Comparison of ENCODE assay signal across 8 mouse cellular contexts in the genomic region with DNA sequence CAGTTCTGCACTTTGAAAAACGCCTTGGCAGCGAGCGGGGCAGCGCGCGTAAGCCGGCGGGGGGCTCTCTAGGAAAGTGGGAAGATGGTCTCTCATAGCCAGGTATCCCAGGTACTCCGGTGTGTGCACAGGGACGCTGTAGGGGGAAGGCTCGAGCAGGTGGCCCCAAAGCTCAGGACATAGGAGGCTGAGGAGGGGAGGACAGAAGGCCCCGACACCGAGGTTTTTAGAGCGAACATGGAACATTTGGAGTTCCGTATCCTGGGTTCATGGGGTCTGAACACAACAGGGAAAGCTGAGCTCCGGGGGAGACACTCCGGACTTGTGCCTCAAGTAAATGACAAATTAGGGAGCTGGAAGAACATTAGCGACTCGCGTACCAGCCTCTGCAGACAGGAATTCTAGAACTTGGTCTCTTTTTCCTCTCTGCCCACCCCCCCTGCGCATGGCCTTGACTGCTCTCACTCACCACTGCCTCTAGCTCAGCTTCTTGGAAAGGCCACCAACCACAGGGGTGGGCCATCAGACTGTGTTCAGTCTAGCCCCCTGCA. TPM values are rescaled to one million over a fixed set of nuclear protein-coding genes. Genes with fewer than 3 reads are reported as not detected.
A peak's percentile ranks its signal among the peaks of the same experiment; 100 is the strongest.
DNase-seq lines count a peak whose midpoint lies in the region; ATAC-seq lines count a peak whose summit lies in the region.

No protein-coding gene starts in this region.

- 5% methylated on average over 21 of the region's 21 CpGs for WGBS in heart, embryonic 15.5 days
- under 1% methylated on average over 21 of the region's 21 CpGs for WGBS in forebrain, embryonic 12.5 days
- 3% methylated on average over 21 of the region's 21 CpGs for WGBS in liver, embryonic 13.5 days (ENCODE audit: insufficient replicate concordance)

- H3K9me3 ChIP-seq in heart, embryonic 15.5 days (replicated peaks), result no peaks in the 10 kb centered on the region
- no peaks in the 10 kb centered on the region for H3K9me3 ChIP-seq in forebrain, embryonic 12.5 days
- no peaks in the 10 kb centered on the region for H3K9me3 ChIP-seq in liver, embryonic 13.5 days (replicated peaks)

- DNase-seq in heart, postnatal 4 days, result no peak
- DNase-seq in adrenal gland, postnatal 10 days, result peak; percentile 49
- no peak for DNase-seq in liver, embryonic 13.5 days
- no peak for DNase-seq in thymus, postnatal 10 days (ENCODE audit: low spot score in 2 of 2)
- DNase-seq in urinary bladder, adult 18-20 months (ENCODE audit: low spot score in 2 of 2), result no peak

- H3K4me2 ChIP-seq in heart, embryonic 15.5 days, result peak overlapping the region; percentile 91
- peak overlapping the region; percentile 90 for H3K4me2 ChIP-seq in forebrain, embryonic 12.5 days
- peak overlapping the region; percentile 85 for H3K4me2 ChIP-seq in liver, embryonic 13.5 days

- peaks cover 63% of the 10 kb centered on the region for H3K27me3 ChIP-seq in heart, embryonic 15.5 days
- H3K27me3 ChIP-seq in forebrain, embryonic 12.5 days, result peaks cover 58% of the 10 kb centered on the region
- H3K27me3 ChIP-seq in liver, embryonic 13.5 days, result peaks cover 99% of the 10 kb centered on the region

- peaks cover 47% of the 10 kb centered on the region for H3K4me1 ChIP-seq in heart, embryonic 15.5 days (replicated peaks)
- peaks cover 64% of the 10 kb centered on the region for H3K4me1 ChIP-seq in forebrain, embryonic 12.5 days
- H3K4me1 ChIP-seq in liver, embryonic 13.5 days (replicated peaks), result peaks cover 33% of the 10 kb centered on the region

- no peak overlapping the region for H3K27ac ChIP-seq in heart, embryonic 15.5 days
- peak overlapping the region; percentile 96 for H3K27ac ChIP-seq in forebrain, embryonic 12.5 days
- no peak overlapping the region for H3K27ac ChIP-seq in liver, embryonic 13.5 days

- H3K4me3 ChIP-seq in heart, embryonic 15.5 days, result peak overlapping the region; percentile 77
- H3K4me3 ChIP-seq in forebrain, embryonic 12.5 days (replicated peaks), result peak overlapping the region; percentile 80
- H3K4me3 ChIP-seq in liver, embryonic 13.5 days (replicated peaks), result peak overlapping the region; percentile 65

- no peaks in the 10 kb centered on the region for H3K36me3 ChIP-seq in heart, embryonic 15.5 days
- H3K36me3 ChIP-seq in forebrain, embryonic 12.5 days (replicated peaks), result peaks cover 11% of the 10 kb centered on the region
- no peaks in the 10 kb centered on the region for H3K36me3 ChIP-seq in liver, embryonic 13.5 days

- peak overlapping the region; percentile 70 for H3K9ac ChIP-seq in heart, embryonic 15.5 days
- H3K9ac ChIP-seq in forebrain, embryonic 12.5 days, result peak overlapping the region; percentile 94
- peak overlapping the region; percentile 55 for H3K9ac ChIP-seq in liver, embryonic 13.5 days

- ATAC-seq in heart, embryonic 15.5 days (replicated peaks; ENCODE audit: insufficient number of reproducible peaks, insufficient read depth, low FRiP score, low read depth), result no peak
- peak; percentile 1; the same call in 1 of the 2 replicates for ATAC-seq in forebrain, embryonic 12.5 days (ENCODE audit: low FRiP score)
- ATAC-seq in liver, embryonic 13.5 days (ENCODE audit: low read depth), result no peak
- no peak for ATAC-seq in erythroblast, adult 5-6 weeks (replicated peaks; ENCODE audit: low FRiP score, poor library complexity, severe bottlenecking)

RNA-seq across cellular contexts. Expression of a gene that starts 4.7 kb away (rescaled TPM):
- 8.7 and 12.8 TPM in 2 replicates for polyA plus RNA-seq in heart, embryonic 15.5 days (2015; fragmentation: Nextera tagmentation; extraction: Ambion mirVana)
- 10 to 100 TPM; 15.5 to 15.8 TPM for total RNA-seq in heart, postnatal 4 days (2021)
- 10 to 100 TPM; 12.6 to 18.8 TPM for total RNA-seq in adrenal gland, postnatal 10 days (2021)
- polyA plus RNA-seq in forebrain, embryonic 12.5 days (2016; fragmentation: Nextera tagmentation; extraction: Ambion mirVana), result 77.1 and 80.4 TPM in 2 replicates
- polyA plus RNA-seq in liver, embryonic 13.5 days (2015; fragmentation: Nextera tagmentation; extraction: Ambion mirVana), result 1.4 and 1.5 TPM in 2 replicates
- total RNA-seq in erythroblast, adult 5-6 weeks (2015; ENCODE audit: low replicate concordance), result not detected in 2 replicates
- not detected in 2 replicates for total RNA-seq in erythroblast, adult 5-6 weeks (2017; ENCODE audit: low replicate concordance)

RNA-seq across cellular contexts. Expression of a gene that starts 25.5 kb away (rescaled TPM):
- polyA plus RNA-seq in heart, embryonic 15.5 days (2015; fragmentation: Nextera tagmentation; extraction: Ambion mirVana), result 36.5 and 43.0 TPM in 2 replicates
- total RNA-seq in heart, postnatal 4 days (2021), result 100 to 1,000 TPM; 141 to 152 TPM
- 100 to 1,000 TPM in 1 of 2 experiments, 10 to 100 TPM in 1; 83.5 to 101 TPM for total RNA-seq in adrenal gland, postnatal 10 days (2021)
- 12.9 and 14.2 TPM in 2 replicates for polyA plus RNA-seq in forebrain, embryonic 12.5 days (2016; fragmentation: Nextera tagmentation; extraction: Ambion mirVana)
- 5.2 and 6.2 TPM in 2 replicates for polyA plus RNA-seq in liver, embryonic 13.5 days (2015; fragmentation: Nextera tagmentation; extraction: Ambion mirVana)
- total RNA-seq in erythroblast, adult 5-6 weeks (2015; ENCODE audit: low replicate concordance), result 4.8 and 26.8 TPM in 2 replicates
- 33.2 and 42.9 TPM in 2 replicates for total RNA-seq in erythroblast, adult 5-6 weeks (2017; ENCODE audit: low replicate concordance)

RNA-seq across cellular contexts. Expression of a gene that starts 27.3 kb away (rescaled TPM):
- 16.1 and 17.8 TPM in 2 replicates for polyA plus RNA-seq in heart, embryonic 15.5 days (2015; fragmentation: Nextera tagmentation; extraction: Ambion mirVana)
- total RNA-seq in heart, postnatal 4 days (2021), result 10 to 100 TPM; 57.6 to 59.6 TPM
- total RNA-seq in adrenal gland, postnatal 10 days (2021), result 10 to 100 TPM; 55.5 to 72.4 TPM
- 23.9 and 24.1 TPM in 2 replicates for polyA plus RNA-seq in forebrain, embryonic 12.5 days (2016; fragmentation: Nextera tagmentation; extraction: Ambion mirVana)
- 14.7 and 15.5 TPM in 2 replicates for polyA plus RNA-seq in liver, embryonic 13.5 days (2015; fragmentation: Nextera tagmentation; extraction: Ambion mirVana)
- 9.4 and 10.4 TPM in 2 replicates for total RNA-seq in erythroblast, adult 5-6 weeks (2015; ENCODE audit: low replicate concordance)
- total RNA-seq in erythroblast, adult 5-6 weeks (2017; ENCODE audit: low replicate concordance), result 32.3 and 40.2 TPM in 2 replicates

RNA-seq across cellular contexts. Expression of a gene that starts 41.9 kb away (rescaled TPM):
- 1.1 and 1.2 TPM in 2 replicates for polyA plus RNA-seq in heart, embryonic 15.5 days (2015; fragmentation: Nextera tagmentation; extraction: Ambion mirVana)
- 1 to 10 TPM; 1.5 TPM for total RNA-seq in heart, postnatal 4 days (2021)
- total RNA-seq in adrenal gland, postnatal 10 days (2021), result 1 to 10 TPM; 1.9 to 2.3 TPM
- polyA plus RNA-seq in forebrain, embryonic 12.5 days (2016; fragmentation: Nextera tagmentation; extraction: Ambion mirVana), result 3.9 TPM in 2 replicates
- 0.35 and 0.37 TPM in 2 replicates for polyA plus RNA-seq in liver, embryonic 13.5 days (2015; fragmentation: Nextera tagmentation; extraction: Ambion mirVana)
- 4.4 TPM in 1 of 2 replicates, not detected in the other for total RNA-seq in erythroblast, adult 5-6 weeks (2015; ENCODE audit: low replicate concordance)
- total RNA-seq in erythroblast, adult 5-6 weeks (2017; ENCODE audit: low replicate concordance), result 0.42 and 2.2 TPM in 2 replicates

Comparison
In these comparisons a context has a peak if more than half of its experiments do, and no peak if none do; other contexts are left out.
1. RNA of a gene that starts 4.7 kb away (total RNA-seq): 12.6 to 18.8 TPM in adrenal gland, postnatal 10 days and 15.5 to 15.8 TPM in heart, postnatal 4 days; not detected in erythroblast, adult 5-6 weeks; every median in the first group is over 10 times any median in the second.
2. Peak in every context shown above with its lines, with median percentiles within 50 percentile points of each other: H3K4me2 ChIP-seq, H3K4me3 ChIP-seq and H3K9ac ChIP-seq.